Mouse (Mus musculus) embryonic facial prominence, embryonic 12.5 days (tissue): ENCODE data around the gene Slc32a1. TPM values are rescaled to one million over a fixed set of nuclear protein-coding genes. Genes with fewer than 3 reads are reported as not detected.

ENCODE experiments used
- ATAC-seq: fragments of 200-750 bp; cut with Nextera tagmentation; 2 replicates; pipeline ENCODE4 v1.8.0; 2017; ENCODE audit not compliant: insufficient number of reproducible peaks, insufficient read depth, low FRiP score, low TSS enrichment
- H3K27ac ChIP-seq: fragments of 300-500 bp; sonication (generic); 2 replicates; pipeline ENCODE4 v1.5.1; 2016; ENCODE audit warnings: mild to moderate bottlenecking
- H3K27me3 ChIP-seq: fragments of 300-500 bp; sonication (generic); 2 replicates; pipeline ENCODE4 v1.6.1; 2016; ENCODE audit warnings: mild to moderate bottlenecking, moderate library complexity
- H3K36me3 ChIP-seq: fragments of 300-500 bp; sonication (generic); 2 replicates; pipeline ENCODE4 v1.6.1; 2016; ENCODE audit warnings: mild to moderate bottlenecking
- H3K4me1 ChIP-seq: fragments of 300-500 bp; sonication (generic); 2 replicates; pipeline ENCODE4 v1.6.1; 2016
- H3K4me2 ChIP-seq: fragments of 300-500 bp; sonication (generic); replicated peaks from 2 replicates; pipeline ENCODE4 v1.6.1; 2016; ENCODE audit warnings: mild to moderate bottlenecking, moderate library complexity
- H3K4me3 ChIP-seq: fragments of 300-500 bp; sonication (generic); 2 replicates; pipeline ENCODE4 v1.5.1; 2016; ENCODE audit warnings: mild to moderate bottlenecking
- H3K9ac ChIP-seq: fragments of 300-500 bp; sonication (generic); 2 replicates; pipeline ENCODE4 v1.6.1; 2016; ENCODE audit warnings: mild to moderate bottlenecking, moderate library complexity
- H3K9me3 ChIP-seq: fragments of 300-500 bp; sonication (generic); 2 replicates; pipeline ENCODE4 v1.6.1; 2016; ENCODE audit warnings: mild to moderate bottlenecking, moderate library complexity
- WGBS: fragments of 180-500 bp; shearing (Covaris S2); methylation state at CpG from one replicate; pipeline ENCODE4 v1.1.7; 2016; 5-methylcytosine and 5-hydroxymethylcytosine counted together
- polyA plus RNA-seq: library from polyadenylated mRNA; unstranded; fragments of >200 nt; fragmentation: Nextera tagmentation; extraction: Ambion mirVana; gene quantifications from 2 replicates; pipeline ENCODE4 v1.2.1, GENCODE M21; 2016

Slc32a1 gene
- not detected in 2 replicates for polyA plus RNA-seq

DNA sequence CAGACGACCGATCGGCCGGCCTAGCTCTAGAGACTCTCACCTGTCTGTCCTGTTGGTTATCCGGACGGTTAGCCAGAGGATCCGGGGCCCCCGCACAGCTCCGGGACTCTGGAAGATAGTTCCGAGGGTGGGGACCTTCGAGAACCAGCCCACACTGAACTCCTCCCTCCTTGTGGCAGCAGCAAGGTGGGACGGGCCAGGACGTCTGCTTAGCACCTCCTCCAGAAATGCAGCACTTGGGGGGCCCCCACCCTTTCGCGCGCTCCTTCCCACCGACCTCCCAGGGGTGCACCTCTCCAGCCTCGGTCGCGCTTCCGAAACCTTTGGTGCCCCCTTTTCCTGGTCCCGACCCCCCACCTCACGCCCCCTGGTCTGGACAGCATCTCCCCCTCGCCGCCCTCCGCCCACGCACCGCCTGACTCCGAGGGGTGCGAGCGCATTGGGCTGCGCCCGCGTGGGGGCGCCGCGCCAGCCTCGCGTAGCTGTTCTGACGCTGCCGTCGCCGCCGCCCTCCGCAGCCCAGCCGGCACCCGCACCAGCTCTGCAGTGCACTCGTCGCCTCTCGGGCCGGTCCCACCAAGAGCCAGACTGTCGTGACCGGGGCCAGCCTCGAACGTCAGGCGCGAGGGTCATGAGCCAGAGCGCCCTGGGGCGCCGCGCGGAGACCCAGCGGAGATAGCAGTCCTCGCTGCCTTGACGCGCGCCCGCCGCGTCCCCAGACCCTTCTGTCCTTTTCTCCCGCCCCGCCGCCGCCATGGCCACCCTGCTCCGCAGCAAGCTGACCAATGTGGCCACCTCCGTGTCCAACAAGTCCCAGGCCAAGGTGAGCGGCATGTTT lies at the start of gene Slc32a1:
Slc32a1 (plus strand) TSS at position 280 of the 838 bp plus-strand sequence.
- WGBS, result 1% methylated on average over 76 of the region's 77 CpGs
- Histone ChIP-seq H3K9ac (peak within 1 kb of the TSS; percentile 15; the same call in 1 of the 2 replicates), H3K36me3 (no peaks in the 10 kb centered on the region), H3K9me3 (no peaks in the 10 kb centered on the region), H3K4me3 (peak within 1 kb of the TSS; percentile 25), H3K4me2 (peak within 1 kb of the TSS; percentile 43), H3K27me3 (peaks cover 95% of the 10 kb centered on the region), H3K27ac (no peak within 1 kb of the TSS), H3K4me1 (peaks cover 25% of the 10 kb centered on the region)
- no peak for ATAC-seq

DNA sequence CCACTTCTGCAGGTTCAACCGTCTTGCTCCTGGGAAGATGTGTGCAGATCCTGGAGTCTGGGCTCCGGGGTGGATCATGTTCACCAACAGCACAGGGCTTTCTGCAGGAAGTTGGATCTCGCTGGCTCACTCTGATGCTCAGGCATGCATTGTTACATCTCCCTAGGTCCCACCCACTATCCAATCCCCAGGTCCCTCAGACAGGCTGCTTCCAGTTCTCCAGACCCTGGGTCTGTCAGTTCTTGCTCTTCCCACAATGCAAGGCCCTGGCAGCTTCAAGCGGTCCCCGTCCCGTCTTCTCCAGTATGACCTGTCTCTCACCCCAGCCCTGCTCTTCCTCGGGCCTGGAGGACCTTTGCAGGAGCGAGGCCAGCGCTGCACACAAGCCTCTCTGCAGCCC lies 49.8 kb upstream of the Slc32a1 start:
- no peak for ATAC-seq
- H3K4me3 ChIP-seq, result no peak overlapping the region
- 19% methylated on average over 9 of the region's 9 CpGs for WGBS
- peaks cover 17% of the 10 kb centered on the region for H3K27me3 ChIP-seq
- H3K9me3 ChIP-seq, result 0 out of 2 replicates have a peak, but pooled peaks cover 2% of the 10 kb centered on the region
- H3K4me2 ChIP-seq, result no peak overlapping the region
- H3K36me3 ChIP-seq, result no peaks in the 10 kb centered on the region
- peaks cover 8% of the 10 kb centered on the region for H3K4me1 ChIP-seq
- H3K27ac ChIP-seq, result no peak overlapping the region
- H3K9ac ChIP-seq, result no peak overlapping the region

DNA sequence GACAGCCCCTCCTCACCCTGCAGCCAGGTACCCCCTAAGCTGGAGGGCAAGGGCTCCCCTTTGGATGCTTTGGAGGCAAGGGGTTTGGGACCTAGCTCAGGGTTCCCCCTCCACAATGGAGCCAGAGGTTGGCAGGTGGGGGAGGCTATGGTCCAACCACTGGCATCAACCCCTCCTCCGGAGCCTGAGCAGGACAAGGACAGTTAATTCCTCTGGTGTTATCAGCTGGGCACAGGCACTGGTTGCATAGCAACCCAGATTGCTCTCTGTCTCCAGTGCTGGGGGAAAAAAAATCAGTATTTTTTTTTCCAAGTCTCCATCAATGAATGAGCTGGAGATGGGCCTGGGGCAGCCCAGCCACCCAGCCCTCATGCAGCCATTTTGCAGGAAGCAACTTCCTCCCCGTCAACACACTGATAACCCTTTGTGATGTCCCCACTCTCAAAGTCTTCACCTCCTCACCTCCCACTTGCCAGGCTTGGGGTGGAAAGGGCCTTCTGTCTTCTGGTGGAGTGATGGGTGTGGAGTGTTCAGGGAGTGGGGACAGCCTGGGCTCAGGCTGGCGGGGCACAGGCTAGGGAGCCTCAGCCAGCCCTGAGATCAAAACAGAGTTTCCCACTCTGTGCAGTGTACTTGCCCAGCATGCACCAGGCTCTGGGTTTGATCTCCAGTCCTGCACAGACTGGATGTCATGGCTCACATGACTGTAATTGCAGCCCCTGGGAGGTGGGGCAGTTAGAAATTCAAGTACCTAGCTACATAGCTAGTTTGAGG lies 49.0 kb upstream of the Slc32a1 start:
- ATAC-seq, result no peak
- H3K36me3 ChIP-seq, result no peaks in the 10 kb centered on the region
- 0 out of 2 replicates have a peak, but pooled peaks cover 2% of the 10 kb centered on the region for H3K9me3 ChIP-seq
- no peak overlapping the region for H3K27ac ChIP-seq
- no peak overlapping the region for H3K4me2 ChIP-seq
- 46% methylated on average over 3 of the region's 3 CpGs for WGBS
- no peak overlapping the region for H3K9ac ChIP-seq
- 0 out of 2 replicates have a peak, but pooled peaks cover 5% of the 10 kb centered on the region for H3K4me1 ChIP-seq
- H3K27me3 ChIP-seq, result peaks cover 12% of the 10 kb centered on the region
- H3K4me3 ChIP-seq, result no peak overlapping the region

- WGBS, result 31% methylated on average over 13 of the region's 13 CpGs
- Histone ChIP-seq H3K9ac (no peak overlapping the region), H3K27me3 (peaks cover 6% of the 10 kb centered on the region; the same call in 1 of the 2 replicates), H3K27ac (no peak overlapping the region), H3K36me3 (no peaks in the 10 kb centered on the region), H3K4me2 (no peak overlapping the region), H3K9me3 (no peaks in the 10 kb centered on the region), H3K4me3 (no peak overlapping the region), H3K4me1 (no peaks in the 10 kb centered on the region)
- ATAC-seq, result no peak
Measured at GRCm38 (mm10) chr2:158570421-158571081, 40.0 kb upstream of the Slc32a1 start.

- WGBS, result 79% methylated on average over 4 of the region's 4 CpGs
- H3K4me1 ChIP-seq, result no peaks in the 10 kb centered on the region
- no peak overlapping the region for H3K4me2 ChIP-seq
- no peaks in the 10 kb centered on the region for H3K27me3 ChIP-seq
- H3K9me3 ChIP-seq, result no peaks in the 10 kb centered on the region
- ATAC-seq, result no peak
- H3K9ac ChIP-seq, result no peak overlapping the region
- no peak overlapping the region for H3K27ac ChIP-seq
- no peak overlapping the region for H3K4me3 ChIP-seq
- no peaks in the 10 kb centered on the region for H3K36me3 ChIP-seq
Measured at GRCm38 (mm10) chr2:158579979-158580378, 30.6 kb upstream of the Slc32a1 start.

DNA sequence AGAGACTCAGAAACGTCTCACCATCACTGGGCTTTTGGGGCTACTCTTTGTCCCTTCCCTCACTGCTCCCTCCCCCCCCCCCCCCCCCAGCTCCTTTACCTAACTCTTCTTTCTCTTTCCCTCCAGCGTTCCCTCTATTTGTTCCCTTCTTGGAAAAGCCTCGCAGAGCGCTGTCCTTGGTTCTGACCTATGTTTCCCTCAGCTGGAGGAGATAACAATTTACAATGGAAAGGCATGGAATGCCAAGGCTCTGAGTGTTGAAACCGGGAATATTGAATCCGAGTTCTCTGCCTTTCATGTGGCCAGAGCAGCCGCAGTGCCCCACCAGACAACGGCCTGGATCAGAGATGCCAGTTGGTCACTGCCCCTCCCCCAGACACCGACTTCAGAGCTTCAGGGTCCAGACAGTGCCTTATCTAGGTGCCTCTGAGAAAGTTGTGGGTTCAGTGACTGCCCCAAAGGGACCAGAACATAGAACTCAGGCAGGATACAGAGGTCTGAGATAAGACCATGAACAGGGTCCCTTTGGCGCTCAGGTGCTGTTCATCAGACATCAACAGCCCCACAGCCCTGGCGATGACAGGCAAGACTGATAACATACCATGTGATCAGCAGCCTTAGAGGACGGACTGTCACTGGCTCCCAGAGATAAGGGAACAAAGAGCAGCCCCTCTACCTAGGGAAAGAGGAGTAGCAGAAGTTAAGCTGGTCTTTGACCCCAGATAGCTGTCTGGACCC lies 25.8 kb upstream of the Slc32a1 start:
- H3K9ac ChIP-seq, result no peak overlapping the region
- no peaks in the 10 kb centered on the region for H3K36me3 ChIP-seq
- H3K4me2 ChIP-seq, result no peak overlapping the region
- WGBS, result 12% methylated on average over 12 of the region's 12 CpGs
- no peaks in the 10 kb centered on the region for H3K9me3 ChIP-seq
- no peak overlapping the region for H3K4me3 ChIP-seq
- no peaks in the 10 kb centered on the region; the same call in 1 of the 2 replicates for H3K27me3 ChIP-seq
- H3K4me1 ChIP-seq, result no peaks in the 10 kb centered on the region
- ATAC-seq, result no peak
- H3K27ac ChIP-seq, result no peak overlapping the region

DNA sequence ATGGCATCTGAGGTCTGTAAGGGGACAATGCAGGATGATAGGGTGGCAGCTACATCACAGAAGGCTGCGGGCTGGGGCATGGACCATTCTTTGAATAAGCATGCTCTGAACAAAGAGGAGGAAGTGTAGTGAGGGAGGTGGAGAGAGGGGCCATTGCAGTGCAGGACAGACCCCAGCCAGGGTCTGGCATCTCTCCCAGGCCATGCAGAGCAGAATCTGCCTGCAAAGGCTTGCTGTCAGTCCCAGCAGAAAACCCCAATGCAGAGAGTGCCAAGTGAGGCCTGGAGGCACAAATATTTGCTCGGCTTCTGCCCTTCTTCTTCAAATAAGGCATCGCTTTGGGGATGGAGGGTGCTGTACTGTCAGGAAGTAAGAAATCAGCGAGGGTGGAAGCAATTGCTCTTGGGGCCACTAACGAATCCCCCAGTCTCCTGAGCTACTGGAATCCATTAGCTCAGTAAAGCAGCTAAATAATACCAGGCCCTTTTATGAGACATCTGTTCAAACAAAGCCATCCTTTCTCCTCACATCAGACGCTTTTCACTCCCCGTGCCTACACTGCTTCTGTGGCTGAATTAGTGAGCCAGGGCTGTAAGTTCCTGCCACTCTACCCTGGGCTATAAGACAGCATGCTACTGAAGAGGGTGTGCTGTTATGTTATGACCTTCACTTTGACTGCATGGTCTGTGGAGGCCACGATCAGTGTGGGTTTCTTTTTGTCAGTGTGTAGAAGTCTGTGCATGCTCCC lies 21.9 kb upstream of the Slc32a1 start:
- Histone ChIP-seq H3K27me3 (no peaks in the 10 kb centered on the region; the same call in 1 of the 2 replicates), H3K9ac (no peak overlapping the region), H3K9me3 (no peaks in the 10 kb centered on the region), H3K4me2 (no peak overlapping the region), H3K4me3 (no peak overlapping the region), H3K36me3 (no peaks in the 10 kb centered on the region), H3K27ac (no peak overlapping the region), H3K4me1 (no peaks in the 10 kb centered on the region)
- WGBS, result 25% methylated on average over 8 of the region's 8 CpGs
- no peak for ATAC-seq

DNA sequence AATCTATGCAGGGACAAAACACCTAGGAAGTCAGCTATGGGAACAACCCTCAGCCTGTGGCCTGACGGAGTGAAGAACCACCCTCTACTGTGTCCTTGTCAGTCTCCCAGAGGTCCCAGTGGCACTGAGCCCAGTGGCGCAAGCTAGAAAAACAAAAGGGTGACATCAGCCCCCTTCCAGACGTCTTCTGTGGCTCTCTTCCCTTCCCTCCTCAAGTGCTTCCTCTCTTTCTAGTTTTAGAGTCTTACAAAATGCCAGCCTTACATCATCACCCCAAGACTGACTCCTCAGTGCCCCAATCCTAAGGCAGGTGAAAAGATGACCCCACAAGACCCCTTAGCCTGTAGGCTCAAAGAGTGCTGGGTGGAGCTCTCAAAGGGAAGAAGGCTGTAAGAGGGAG lies 20.1 kb upstream of the Slc32a1 start:
- ATAC-seq, result no peak
- Histone ChIP-seq H3K4me2 (no peak overlapping the region), H3K4me3 (no peak overlapping the region), H3K9me3 (no peaks in the 10 kb centered on the region), H3K9ac (no peak overlapping the region), H3K27me3 (peaks cover 8% of the 10 kb centered on the region; the same call in 1 of the 2 replicates), H3K4me1 (peaks cover 5% of the 10 kb centered on the region; the same call in 1 of the 2 replicates), H3K27ac (no peak overlapping the region), H3K36me3 (no peaks in the 10 kb centered on the region)
- 68% methylated on average over 3 of the region's 3 CpGs for WGBS

DNA sequence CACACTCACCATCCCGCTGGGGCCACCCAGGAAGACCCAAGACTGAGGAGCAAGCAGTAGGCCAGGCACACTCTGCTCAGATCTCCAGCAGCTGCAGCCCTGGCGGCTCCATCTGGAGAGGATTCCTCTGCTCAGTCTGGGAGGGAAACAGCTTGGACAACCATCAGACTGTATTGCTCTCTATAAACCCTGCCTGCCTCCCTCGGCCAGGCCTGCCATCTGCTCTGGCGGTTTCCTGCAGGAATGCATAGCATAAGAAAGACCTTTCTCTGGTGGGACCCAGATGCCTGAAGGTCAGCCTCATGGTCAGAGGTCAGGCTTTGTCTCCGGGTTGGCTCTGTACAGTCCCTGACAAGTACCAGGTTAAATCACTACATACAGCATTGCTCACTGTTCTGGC lies 19.3 kb upstream of the Slc32a1 start:
- ATAC-seq, result no peak
- H3K36me3 ChIP-seq, result no peaks in the 10 kb centered on the region
- no peak overlapping the region for H3K27ac ChIP-seq
- 31% methylated on average over 5 of the region's 5 CpGs for WGBS
- H3K9me3 ChIP-seq, result no peaks in the 10 kb centered on the region
- peaks cover 6% of the 10 kb centered on the region; the same call in 1 of the 2 replicates for H3K4me1 ChIP-seq
- peaks cover 10% of the 10 kb centered on the region; the same call in 1 of the 2 replicates for H3K27me3 ChIP-seq
- H3K9ac ChIP-seq, result no peak overlapping the region
- H3K4me2 ChIP-seq, result no peak overlapping the region
- no peak overlapping the region for H3K4me3 ChIP-seq

DNA sequence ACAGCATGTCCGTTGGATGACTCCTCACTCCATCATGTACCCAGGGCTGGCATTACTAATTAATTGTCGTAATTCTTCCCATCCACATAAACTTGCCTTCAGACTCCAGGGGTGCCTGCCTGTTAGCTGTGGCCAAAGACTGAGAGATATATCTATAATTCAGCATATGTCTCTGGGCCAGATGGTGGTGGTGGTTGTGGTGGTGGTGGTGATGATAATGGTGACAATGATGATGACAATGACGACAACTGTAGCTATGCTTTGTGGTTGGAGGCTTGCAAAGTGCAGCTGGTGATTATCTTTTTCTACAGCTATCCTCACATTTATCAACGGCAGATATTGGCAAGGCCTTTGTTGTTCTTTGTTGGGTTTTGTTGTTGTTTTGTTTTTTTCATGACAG lies 17.2 kb upstream of the Slc32a1 start:
- WGBS, result 81% methylated on average over 4 of the region's 4 CpGs

More for the DNA sequence above, 17.2 kb upstream of the Slc32a1 start:
- no peak for ATAC-seq
- Histone ChIP-seq H3K4me3 (no peak overlapping the region), H3K36me3 (no peaks in the 10 kb centered on the region), H3K9me3 (no peaks in the 10 kb centered on the region), H3K9ac (no peak overlapping the region), H3K4me2 (no peak overlapping the region), H3K27ac (no peak overlapping the region), H3K4me1 (peaks cover 6% of the 10 kb centered on the region; the same call in 1 of the 2 replicates), H3K27me3 (peaks cover 12% of the 10 kb centered on the region; the same call in 1 of the 2 replicates)
